Mouse (Mus musculus) layer of hippocampus, adult 18-20 months (tissue): ENCODE measurements around the gene Rdh9. TPM values are rescaled to one million over a fixed set of nuclear protein-coding genes. Genes with fewer than 3 reads are reported as not detected.

Experiments
- DNase-seq, 2 experiments: peaks; one replicate each; pipeline ENCODE4 v3.0.0; 2022; ENCODE audit warnings: low spot score in 2 of 2
- long read RNA-seq: library from polyadenylated mRNA; stranded (forward); transcript quantifications from one replicate; pipeline ENCODE4 v2.0.0, GENCODE M21; 2021
- total RNA-seq, 2 experiments: library from RNA; stranded (reverse); gene quantifications; 2 replicates each; pipeline ENCODE4 v1.2.3; 2021

Gene Rdh9
- total RNA-seq = under 1 TPM; 0.35 to 0.43 TPM
- long read RNA-seq = 0 reads

GRCm38 (mm10) chr10:127776011-127776410 lies at the start of gene Rdh9:
Rdh9 (plus strand) TSS chr10:127776386.
- DNase-seq = no peak

GRCm38 (mm10) chr10:127728437-127728836 lies 47.7 kb upstream of the Rdh9 start:
- no peak for DNase-seq

- no peak for DNase-seq
Measured at GRCm38 (mm10) chr10:127730285-127730932, 45.8 kb upstream of the Rdh9 start.

- no peak for DNase-seq
Measured at GRCm38 (mm10) chr10:127730933-127731310, 45.3 kb upstream of the Rdh9 start.

- no peak for DNase-seq
Measured at GRCm38 (mm10) chr10:127731397-127731796, 44.8 kb upstream of the Rdh9 start.

- DNase-seq = peak in 1 of 2 experiments; percentile 47
Measured at GRCm38 (mm10) chr10:127734434-127734833, 41.8 kb upstream of the Rdh9 start.

- no peak for DNase-seq
Measured at GRCm38 (mm10) chr10:127736266-127736665, 39.9 kb upstream of the Rdh9 start.

- no peak for DNase-seq
Measured at GRCm38 (mm10) chr10:127736916-127737315, 39.3 kb upstream of the Rdh9 start.

GRCm38 (mm10) chr10:127737552-127737951 lies 38.6 kb upstream of the Rdh9 start:
- no peak for DNase-seq

- DNase-seq = no peak
Measured at GRCm38 (mm10) chr10:127738151-127738882, 37.9 kb upstream of the Rdh9 start.

- DNase-seq = peak; percentile 56 to 72
Measured at GRCm38 (mm10) chr10:127739083-127739660, 37.0 kb upstream of the Rdh9 start, which contains the start of gene Zbtb39. Zbtb39 (plus strand) TSS chr10:127739538.

GRCm38 (mm10) chr10:127739661-127740161 lies 36.5 kb upstream of the Rdh9 start:
- no peak for DNase-seq

GRCm38 (mm10) chr10:127744661-127745060 lies 31.5 kb upstream of the Rdh9 start:
- DNase-seq = no peak

GRCm38 (mm10) chr10:127745886-127746285 lies 30.3 kb upstream of the Rdh9 start:
- no peak for DNase-seq

- DNase-seq = no peak
Measured at GRCm38 (mm10) chr10:127747254-127747653, 28.9 kb upstream of the Rdh9 start.

- DNase-seq = no peak
Measured at GRCm38 (mm10) chr10:127748847-127749612, 27.2 kb upstream of the Rdh9 start.

GRCm38 (mm10) chr10:127750136-127750777 lies 25.9 kb upstream of the Rdh9 start:
- peak; percentile 47 to 50 for DNase-seq

- DNase-seq = no peak
Measured at GRCm38 (mm10) chr10:127751548-127751947, 24.6 kb upstream of the Rdh9 start, which contains the start of gene Gpr182. Gpr182 (minus strand) TSS chr10:127751732.

- no peak for DNase-seq
Measured at GRCm38 (mm10) chr10:127754566-127755166, 21.5 kb upstream of the Rdh9 start.

- no peak for DNase-seq
Measured at GRCm38 (mm10) chr10:127755246-127755645, 20.9 kb upstream of the Rdh9 start.
